Mouse (Mus musculus) embryo, embryonic 11.5 days (tissue): ENCODE measurements around the gene Iscu.
"Not testable (repeated sequence)": the region's sequence is repeated elsewhere in the genome, so short reads cannot be mapped to it uniquely, and the experiment has no call there.

Source experiments
- DNase-seq: peaks from one replicate; pipeline ENCODE4 v3.0.0-alpha.2; 2012; ENCODE audit warnings: low read depth, low spot score

Iscu gene

DNA sequence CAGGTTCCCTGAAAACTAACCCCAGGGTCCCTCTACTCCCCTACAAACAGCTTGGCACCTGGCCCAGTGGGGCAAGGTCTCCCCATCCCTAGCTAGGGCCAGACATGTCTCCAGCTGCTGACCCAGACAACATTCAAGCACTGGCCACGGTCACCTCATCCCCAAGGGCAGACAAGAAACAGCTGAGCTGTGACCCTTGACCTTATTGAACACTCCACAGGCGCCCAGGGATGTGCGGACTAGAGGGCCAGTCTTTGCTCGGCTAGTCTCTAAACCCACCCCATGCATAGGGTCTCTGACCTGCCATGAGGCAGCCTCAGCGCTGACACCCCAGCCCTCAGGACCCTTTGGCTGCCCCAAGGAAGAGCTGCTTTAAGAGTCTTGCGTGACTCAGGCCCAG is 16.1 kb downstream of the Iscu start:
- DNase-seq = no peak

DNA sequence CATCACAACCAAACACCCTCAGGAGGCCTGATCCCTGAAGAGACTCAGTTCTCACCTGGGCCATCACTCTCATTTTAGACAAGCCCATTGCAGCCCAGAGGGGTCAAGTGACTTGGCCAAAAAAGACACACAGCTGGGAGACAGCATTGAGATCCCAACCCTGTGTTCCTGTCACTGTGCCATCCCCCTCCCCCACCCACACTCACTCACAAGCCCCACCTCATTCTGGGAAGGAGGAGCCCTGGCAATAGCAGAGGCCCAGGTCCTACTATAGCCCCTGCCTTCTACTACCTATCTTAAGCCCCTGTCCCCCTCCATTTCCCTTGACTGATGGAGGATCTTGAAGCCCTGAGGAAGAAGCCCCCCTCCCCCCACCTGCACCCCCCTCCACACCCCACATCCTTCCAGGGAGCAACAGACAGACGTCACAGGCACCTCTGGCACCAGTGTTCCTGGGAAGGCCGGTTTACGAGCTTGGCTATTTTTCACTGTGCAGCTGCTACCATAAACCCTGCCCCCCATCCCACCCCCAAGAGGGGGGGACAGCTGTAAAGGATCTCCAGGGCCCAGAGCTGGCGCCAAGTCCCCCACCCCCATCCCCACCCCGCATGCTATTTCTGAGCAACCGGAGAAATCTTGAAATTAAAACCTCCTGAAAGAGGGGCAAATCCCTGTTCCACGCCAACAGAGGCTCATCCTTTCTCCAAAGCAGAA is 16.7 kb downstream of the Iscu start:
- DNase-seq = peak; percentile 47

DNA sequence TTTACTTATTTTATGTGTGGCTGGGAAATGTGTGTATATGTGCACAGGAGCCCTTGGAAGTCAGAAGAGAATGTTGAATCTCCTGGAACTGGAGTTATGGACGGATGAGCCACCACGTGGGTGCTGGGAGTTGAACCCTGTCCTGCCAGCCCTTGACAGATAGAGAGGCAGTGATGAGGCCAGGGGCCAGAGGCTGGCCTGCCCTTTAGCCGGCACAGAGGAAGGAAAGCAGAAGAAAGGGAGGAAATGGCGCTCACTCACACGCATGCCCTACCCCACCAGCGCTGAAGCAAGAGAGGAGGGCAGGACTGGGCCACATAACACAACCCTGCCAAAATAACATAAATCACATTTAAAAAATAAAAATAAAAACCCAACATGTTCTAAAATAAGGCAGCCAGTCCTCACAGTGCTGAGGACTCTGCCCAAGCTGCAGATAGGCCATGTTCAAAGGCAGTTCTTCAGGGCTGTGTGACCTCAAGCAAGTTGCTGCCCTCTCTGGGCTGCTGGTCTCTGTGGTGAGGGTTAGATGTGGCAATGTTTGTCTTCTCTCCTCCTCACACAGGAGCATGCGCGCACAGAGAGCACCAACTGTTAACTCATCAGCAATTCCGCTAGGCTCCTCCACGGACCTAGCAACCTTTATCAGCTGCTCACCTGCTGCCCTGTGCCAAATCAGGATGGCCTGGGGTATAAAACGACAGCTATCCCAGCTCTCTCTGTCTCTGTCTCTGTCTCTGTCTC is 18.1 kb downstream of the Iscu start:
- DNase-seq = no peak

DNA sequence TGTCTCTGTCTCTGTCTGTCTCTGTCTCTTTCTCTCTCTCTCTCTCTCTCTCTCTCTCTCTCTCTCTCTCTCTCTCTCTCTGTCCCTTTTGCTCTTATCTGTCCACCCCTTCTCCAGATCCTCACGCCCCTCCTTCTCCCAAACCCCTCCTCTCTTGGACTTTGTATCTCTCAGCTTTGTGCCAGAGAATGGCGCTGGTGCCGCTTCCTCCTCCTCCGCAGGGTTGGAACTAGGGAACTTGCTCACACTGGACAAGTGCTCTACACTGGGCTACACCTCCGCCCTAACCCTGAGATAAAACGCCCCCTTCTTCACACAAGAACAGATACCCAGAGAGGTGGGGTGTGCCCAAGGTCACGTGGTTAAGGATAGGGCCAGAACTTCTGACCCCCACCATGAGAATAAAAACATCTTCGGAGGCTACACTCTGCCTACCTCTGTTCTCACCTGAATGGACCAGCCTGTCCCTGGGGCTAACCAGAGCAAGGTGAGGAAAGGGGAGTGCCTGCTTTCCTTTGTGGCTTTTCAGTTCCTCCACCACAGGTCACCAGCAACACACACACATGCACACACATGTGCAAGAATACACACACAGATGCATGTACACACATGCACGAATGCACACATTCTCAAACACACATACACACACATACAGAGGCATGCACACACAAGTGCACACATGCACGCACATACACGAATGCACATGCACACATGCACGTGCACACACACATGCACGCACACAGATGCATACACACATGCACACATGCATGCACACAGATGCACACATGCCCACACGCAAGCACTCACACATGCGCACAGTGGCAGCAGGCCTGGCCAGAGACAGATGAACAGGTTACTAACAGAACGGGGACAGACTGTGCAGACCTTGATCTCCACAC is 18.9 kb downstream of the Iscu start:
- DNase-seq = no peak

DNA sequence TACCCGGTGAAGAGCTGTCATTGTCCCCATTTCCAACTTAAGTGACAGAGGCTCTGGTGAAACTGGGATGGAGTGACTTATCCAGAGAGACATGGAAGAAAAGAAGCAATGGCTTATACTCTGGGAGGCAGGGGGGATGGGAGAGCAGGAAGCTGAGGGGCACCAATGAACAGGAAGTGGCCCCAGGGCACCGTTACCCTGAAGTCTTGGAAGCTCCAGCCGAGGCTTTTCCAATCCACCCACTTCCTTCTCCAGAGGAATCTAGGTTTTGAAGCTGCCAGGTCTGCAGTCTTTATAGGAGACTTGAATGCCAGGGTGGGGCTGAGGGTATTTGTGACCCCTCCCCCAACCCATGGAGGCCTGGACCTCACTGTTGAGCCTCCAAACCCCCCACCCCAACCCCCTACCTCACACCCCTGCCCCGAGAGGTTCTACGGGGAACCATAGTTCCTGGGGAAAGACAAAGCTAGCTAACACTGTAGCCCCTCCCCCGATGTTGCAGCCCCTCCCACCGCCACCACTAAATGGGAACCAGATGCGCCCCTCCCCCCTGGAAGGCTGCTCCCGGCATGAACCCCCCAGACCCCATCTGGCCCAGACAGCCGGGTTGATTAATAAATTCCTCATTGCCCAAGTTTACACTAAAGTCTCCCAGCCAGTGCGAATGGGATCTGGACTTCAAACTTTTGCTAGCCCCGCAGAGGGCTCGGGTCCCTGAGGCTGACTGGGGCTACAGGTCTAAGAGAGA is 24.0 kb downstream of the Iscu start:
- DNase-seq = peak; percentile 75

DNA sequence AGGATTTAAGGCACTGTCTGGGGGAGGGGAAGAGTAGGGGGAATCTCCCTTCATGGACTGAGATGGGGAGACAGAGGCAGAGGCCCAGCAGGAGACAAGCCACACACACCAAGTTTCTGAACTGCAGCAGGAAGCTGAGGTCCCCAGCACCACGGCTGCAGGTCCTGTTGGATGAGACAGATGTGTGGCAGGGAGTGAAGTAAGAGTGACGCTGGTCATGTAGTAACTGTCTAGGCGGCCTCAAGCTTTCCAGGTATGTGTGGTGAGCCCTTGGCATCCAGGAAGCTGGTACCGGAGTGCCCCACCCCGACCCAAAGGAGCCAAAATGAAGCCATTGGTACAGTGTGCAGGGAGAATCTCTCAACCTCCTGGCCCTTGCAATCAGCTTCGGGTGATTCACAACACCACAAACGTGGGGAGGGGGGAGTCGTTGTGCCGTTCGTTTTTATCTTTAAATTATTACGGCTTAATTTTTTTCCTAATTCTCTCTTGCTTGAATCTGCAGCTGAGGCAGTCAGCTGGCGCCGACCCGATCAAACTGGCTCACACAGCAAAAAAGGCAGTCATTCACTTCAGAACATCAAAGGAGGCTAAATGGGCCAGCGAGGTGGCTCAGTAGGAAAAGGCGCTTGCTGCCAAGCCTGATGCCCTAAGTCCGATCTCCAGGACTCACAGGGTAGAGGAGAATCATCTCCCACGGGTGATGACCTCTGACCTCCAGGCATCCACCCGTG is 24.8 kb downstream of the Iscu start:
- no peak for DNase-seq

DNA sequence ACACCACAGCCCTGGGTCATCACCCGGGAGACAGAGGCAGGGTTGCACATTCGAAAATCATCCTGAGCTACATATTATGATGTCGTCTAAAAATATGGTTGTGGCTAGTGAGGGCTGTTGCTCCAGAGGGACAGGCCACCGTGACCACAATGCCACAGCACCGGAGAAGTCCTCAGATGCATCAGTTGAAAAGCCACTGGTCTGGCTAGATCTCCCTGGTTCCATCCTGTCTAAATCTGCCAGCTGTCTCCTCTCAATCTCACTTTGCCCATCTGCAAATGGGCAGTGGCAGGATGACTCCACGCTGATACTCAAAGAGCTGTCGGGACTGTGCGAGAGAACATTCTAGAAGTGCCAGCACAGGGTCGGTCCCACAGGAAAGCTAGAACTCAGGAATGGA is 26.0 kb downstream of the Iscu start:
- DNase-seq = no peak

DNA sequence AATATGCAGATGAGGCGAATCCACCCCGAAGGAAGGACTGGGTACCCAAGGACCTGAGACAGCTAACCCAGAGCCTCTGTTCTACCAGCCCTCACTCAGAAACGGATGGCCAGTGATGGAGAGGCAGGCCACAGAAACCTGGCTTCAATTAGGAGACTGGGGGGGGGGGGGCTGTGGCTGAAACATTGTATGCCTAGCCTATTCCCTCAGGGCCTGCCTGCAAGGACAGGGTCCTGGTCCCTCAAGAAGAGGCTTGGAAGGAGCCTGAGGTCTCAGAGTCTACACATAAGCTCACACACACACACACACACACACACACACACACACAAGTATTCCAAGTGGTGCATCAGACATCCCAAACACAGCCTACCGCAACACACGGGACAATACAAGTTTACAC is 27.1 kb downstream of the Iscu start:
- no peak for DNase-seq

DNA sequence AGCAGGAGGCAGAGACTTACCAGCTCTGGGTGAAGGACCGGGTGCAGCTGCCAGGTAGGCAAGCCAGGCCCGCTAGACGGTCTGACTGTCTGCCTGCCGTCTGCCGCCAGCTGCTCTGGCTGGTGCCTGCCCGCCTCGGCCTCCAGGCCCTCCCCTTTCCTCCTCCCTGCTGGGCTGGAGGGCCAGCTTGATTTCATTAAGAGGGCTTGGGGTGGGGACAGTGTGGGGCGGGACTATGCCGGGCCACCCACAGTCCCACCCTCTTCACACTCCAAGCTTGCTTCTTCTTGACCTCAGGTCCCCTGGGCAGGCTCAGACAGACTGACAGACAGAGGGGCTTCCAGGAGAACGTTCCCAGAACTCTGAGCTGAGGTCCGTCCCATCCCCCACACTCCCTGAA is 27.7 kb downstream of the Iscu start, which contains the start of gene Tmem119:
TSS of gene Tmem119 (minus strand) at position 237 of the 400 bp plus-strand sequence.
- peak; percentile 70 for DNase-seq

DNA sequence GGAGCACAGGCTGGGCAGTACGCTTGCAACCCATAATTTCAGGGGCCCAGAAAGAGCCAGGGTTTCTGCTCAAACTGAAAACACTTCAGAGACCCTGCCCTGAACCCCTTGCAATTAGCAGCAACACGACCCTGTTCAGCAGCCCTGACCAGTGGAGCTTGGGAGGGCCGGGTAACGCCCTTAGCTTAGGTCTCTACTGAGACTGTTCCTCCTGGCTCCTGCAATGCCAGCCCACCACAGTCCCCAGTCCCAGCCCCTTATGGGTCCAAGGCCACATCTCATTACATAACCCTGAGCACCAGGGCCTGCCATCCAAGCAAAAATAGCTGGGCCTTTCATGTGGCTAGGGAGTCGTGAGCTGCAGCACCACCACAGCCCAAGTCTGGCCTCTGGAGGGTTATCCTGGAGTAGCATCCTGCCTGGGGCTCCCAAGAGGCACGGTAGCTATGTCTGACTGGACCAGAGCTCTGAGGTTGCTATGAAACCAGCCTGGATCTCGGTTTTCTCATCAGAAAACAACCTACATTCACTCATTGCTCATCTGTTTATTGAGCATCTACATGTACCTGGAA is 31.9 kb downstream of the Iscu start:
- no peak for DNase-seq

DNA sequence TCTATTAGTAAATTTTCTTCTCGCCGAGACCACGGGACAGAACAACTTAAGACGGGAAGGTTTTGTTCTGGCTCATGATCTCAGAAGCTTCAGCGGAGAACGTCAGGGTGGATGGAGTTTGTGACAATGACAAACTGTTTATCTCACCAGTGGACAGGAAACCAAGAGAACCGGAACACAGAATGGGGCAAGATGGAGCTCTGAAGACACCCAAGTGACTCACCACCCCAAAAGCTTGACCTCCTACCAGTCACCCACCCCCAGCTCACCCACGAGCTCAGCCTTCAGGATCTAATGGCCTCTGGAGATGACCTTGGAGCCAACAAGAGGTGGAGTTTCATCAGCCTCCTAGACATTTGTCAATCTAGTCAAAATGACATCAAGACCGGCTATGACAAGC is 32.8 kb downstream of the Iscu start:
- DNase-seq = no peak

DNA sequence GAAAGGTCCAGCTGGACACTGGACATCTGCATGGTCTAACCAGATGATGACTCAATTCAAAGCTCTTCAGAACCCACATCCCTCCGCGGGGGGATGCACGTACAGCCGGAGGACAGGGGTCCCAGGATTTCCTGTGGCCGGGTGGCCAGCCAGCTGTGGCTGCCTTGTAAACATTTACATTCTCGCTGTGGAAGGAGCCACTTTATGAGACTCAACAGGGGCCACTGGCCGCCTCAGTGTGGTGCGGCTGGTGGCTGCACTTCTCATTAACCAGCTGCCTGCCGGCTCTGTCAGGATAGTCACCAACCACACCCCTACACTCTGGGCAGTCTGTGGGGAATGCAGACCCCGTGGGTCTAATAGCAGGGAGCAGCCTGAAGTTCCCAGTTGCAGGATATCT is 33.9 kb downstream of the Iscu start:
- no peak for DNase-seq

DNA sequence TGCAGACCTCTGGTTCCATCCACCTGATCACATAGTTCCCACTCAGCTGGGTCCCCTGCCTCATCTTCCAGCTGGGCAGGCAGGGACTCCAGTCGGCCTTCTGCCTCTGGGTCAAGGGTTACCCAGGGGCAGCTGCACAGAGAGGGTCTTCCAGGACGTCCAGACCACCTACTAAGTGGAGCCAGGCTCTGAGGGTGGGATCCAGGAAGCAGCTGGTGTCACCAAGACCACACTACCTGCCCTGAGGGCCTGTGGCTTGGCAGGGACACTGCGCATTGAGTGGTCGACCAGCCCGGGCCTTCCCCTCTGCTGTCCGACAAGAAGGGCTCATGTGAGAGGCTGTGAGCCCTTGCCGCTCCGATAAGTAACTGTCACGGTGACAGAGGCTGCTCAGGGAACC is 35.2 kb downstream of the Iscu start:
- no peak for DNase-seq

DNA sequence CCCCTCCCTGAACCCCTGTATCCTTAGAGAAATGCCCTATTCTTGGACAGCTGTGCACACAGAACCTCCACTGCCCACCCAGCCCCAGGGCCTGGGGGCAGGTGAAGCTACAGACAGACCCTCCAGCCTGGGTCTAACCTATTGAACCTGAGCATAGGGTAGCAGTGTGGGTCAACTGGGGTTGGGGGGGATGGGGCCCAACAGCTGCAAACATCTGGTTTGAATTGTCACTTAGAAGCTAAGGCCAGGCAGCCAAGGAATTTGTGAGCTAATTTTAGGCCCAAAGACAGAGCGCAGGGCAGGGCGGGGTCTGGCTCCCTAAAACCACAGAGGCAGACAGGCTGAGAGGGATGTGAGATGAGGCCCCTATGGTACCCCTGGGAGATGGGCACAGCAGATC is 35.6 kb downstream of the Iscu start:
- DNase-seq = no peak

DNA sequence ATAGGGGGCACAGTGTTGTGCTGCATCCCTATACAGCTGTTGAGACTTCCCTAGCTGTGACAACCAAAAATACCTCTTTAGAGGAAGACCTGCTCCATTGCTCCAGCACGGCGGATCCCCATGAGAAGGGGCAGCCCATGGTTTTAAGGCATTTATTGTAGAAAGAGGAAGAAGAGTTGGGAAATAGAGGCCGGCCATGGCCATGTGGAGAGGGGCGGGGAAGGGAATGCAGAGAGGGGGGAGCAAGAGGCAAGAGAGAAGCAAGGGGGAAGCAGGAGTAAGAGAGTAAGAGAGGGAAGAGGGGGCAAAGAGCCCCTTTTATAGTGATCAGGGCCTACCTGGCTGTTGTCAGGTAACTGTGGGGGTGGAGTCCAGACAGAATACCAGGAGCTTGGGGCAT is 37.6 kb downstream of the Iscu start:
- DNase-seq = no peak

DNA sequence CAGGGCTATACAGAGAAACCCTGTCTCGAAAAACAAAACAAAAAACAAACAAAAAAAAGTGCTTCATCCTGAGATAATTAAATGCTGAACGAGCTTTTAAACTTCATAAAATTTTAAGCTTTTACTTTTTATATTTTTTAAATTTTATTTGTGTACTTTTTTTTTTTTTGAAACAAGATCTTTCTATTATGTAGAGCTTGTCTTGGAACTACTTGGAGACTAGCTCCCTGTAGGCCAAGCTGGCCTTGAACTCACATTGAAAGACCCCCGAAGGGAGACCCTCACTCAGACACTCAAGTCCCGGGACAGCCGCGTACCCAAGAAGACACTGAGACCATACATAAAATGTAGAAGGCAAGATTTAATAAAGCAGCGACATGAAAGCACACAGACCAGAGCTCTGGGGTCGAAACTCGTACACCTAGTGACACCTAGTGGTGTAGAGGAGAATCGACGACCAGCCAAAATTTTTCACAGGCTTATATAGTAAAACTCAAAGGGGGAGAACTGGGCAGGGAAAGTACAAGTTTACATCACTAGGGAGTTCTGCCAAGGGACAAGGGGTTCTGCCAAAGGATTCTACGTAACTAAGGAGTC is 39.4 kb downstream of the Iscu start:
- DNase-seq = not testable (repeated sequence)

DNA sequence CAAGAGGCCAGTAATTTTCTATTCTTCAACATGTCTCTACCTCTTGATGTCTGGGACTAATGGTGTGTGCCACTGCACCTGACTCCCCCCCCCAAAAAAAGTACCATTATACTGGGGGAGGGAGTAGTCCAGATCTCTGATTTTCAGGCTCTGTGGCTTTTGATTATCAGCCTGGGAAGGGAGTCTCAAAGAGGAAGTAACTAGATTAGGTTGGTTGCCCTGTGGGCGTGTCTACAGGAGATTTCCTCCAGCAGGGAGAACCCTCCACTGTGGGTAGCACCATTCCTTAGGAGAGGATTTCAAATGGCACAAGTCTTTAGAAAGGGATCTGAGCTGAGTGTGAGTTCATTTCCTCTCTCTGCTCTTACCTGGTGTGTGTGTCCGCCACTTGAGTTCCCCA is 40.1 kb downstream of the Iscu start:
- no peak for DNase-seq

DNA sequence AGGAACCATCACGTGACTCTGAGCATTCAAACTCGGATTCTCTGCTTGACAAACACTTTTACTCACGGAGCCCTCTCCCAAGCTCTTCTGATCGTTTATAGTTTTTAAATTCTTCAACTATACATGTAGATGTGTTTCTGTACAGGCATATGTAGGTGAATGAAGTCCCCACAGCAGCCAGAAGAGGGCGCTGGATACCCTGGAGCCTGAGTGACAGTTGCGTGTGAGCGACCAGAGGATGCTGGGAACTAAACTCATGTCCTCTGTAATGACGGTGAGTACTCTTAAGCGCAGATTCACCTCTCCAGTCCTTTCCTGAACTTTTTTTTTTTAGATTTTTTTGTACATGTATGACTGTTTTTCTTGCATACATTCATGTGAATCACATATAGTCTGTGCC is 41.1 kb downstream of the Iscu start:
- no peak for DNase-seq

DNA sequence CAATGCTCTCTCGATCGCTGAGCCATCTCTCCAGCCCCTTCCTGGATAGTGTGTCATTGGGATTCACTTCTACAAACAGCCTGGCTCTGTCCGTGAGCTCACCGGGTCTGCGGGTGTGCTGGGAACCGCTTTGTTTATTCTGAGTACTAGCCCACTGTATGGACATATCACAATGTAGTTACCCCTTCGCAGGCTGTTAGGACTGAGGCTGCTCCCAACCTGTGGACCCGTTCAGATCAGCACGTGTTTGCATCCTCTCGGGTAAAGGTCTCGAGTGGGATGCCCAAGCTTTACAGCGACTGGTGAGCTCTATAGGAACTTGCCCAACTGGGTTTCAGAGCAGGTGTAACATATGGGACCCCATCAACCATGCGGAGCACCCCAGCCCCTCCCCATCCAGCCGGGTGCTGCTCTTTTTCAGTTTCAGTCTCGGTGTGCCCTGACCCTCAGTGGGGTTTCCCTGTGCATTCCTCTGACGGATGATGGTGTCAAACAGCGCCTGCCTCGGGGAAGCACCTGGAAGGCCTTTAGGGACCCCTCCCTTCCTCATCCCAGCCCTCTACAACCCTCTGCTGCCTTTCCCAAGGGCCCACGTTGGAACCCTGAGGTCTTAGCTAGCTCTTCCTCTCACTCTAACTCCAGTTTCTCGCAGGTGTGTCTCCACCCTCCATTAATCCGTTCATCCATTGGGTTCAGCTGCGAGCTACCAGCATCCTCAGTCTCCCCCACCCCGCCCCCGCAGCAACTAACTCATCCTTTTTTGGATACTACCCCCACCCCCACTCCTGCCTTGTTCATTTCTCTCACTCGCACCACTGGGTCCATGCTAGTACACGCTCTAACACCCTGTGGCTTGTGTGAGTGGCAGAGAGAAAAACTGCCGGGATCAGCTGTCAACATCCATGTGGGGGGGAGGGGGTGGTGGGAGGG is 41.8 kb downstream of the Iscu start:
- DNase-seq = no peak
